ENCODE assay signal across 9 mouse cellular contexts in genomic region chr2:172848193-172848592, GRCm38 (mm10).
DNase-seq lines count a peak whose midpoint lies in the region; ATAC-seq and TF ChIP-seq lines count a peak whose summit lies in the region.
"Had no signal": no experiment of that assay in that cellular context is flagged by ENCODE, and none has a peak within 500 bp of the region (broad histone marks: within the 10 kb centered on the region; RNA-seq: fewer than 3 reads in every experiment).

No protein-coding gene starts in this region.

- no peak for ATAC-seq in forebrain, postnatal 0 days
- no peak for ATAC-seq in forebrain, embryonic 16.5 days
- ATAC-seq in granulocyte monocyte progenitor cell, adult 5-6 weeks (replicated peaks; ENCODE audit: poor library complexity, severe bottlenecking) = peak; percentile 54; the same call in 1 of the 2 replicates
- ATAC-seq in erythroblast, adult 5-6 weeks (replicated peaks; ENCODE audit: low FRiP score, poor library complexity, severe bottlenecking) = no peak

- DNase-seq in forebrain, postnatal 0 days = no peak
- DNase-seq in right cerebral cortex, postnatal 4 days = peak; percentile 32
- no peak for DNase-seq in right cerebral cortex, adult 18-20 months
- DNase-seq in urinary bladder, postnatal 36 days (ENCODE audit: low spot score in 2 of 2) = no peak

- H3K9ac ChIP-seq in forebrain, postnatal 0 days = no peak overlapping the region
- no peak overlapping the region for H3K9ac ChIP-seq in forebrain, embryonic 16.5 days (replicated peaks; ENCODE audit: low read depth, low read length)

- H3K27ac ChIP-seq in forebrain, postnatal 0 days (ENCODE audit: low read depth, low read length) = no peak overlapping the region
- H3K27ac ChIP-seq in forebrain, embryonic 16.5 days (ENCODE audit: low read length) = no peak overlapping the region
- no peak overlapping the region for H3K27ac ChIP-seq in testis, adult 2 months (ENCODE audit: control insufficient read depth, insufficient read depth, low read depth, low read length)

- no peaks in the 10 kb centered on the region for H3K36me3 ChIP-seq in forebrain, postnatal 0 days (ENCODE audit: insufficient read depth)
- no peaks in the 10 kb centered on the region for H3K36me3 ChIP-seq in forebrain, embryonic 16.5 days (ENCODE audit: control insufficient read depth, insufficient read depth)
- no peaks in the 10 kb centered on the region for H3K36me3 ChIP-seq in testis, adult 2 months (ENCODE audit: control insufficient read depth, insufficient read depth, low read length)
- H3K36me3 ChIP-seq: G1E had no signal

- no peak overlapping the region for H3K4me3 ChIP-seq in forebrain, postnatal 0 days (ENCODE audit: low read depth, low read length)
- no peak overlapping the region for H3K4me3 ChIP-seq in forebrain, embryonic 16.5 days (replicated peaks; ENCODE audit: low read length)
- H3K4me3 ChIP-seq in testis, adult 2 months (ENCODE audit: control insufficient read depth, low read depth, low read length) = no peak overlapping the region

- H3K4me2 ChIP-seq in forebrain, postnatal 0 days (ENCODE audit: low read depth) = no peak overlapping the region
- H3K4me2 ChIP-seq in forebrain, embryonic 16.5 days (ENCODE audit: low read length) = no peak overlapping the region

- no peaks in the 10 kb centered on the region for H3K27me3 ChIP-seq in forebrain, postnatal 0 days (ENCODE audit: insufficient read depth, low read length)
- no peaks in the 10 kb centered on the region for H3K27me3 ChIP-seq in forebrain, embryonic 16.5 days (replicated peaks; ENCODE audit: control insufficient read depth, insufficient read depth, low read length)
- no peaks in the 10 kb centered on the region for H3K27me3 ChIP-seq in testis, adult 2 months (ENCODE audit: control insufficient read depth, insufficient read depth, low read length)

- TF ChIP-seq POLR2A in testis, adult 2 months (IDR thresholded peaks at IDR 0.05; ENCODE audit: control insufficient read depth, low read depth, low read length) = no peak

- no peaks in the 10 kb centered on the region for H3K4me1 ChIP-seq in forebrain, postnatal 0 days (ENCODE audit: insufficient read depth)
- H3K4me1 ChIP-seq in forebrain, embryonic 16.5 days (replicated peaks; ENCODE audit: control insufficient read depth, insufficient read depth, low read length) = no peaks in the 10 kb centered on the region
- peaks cover 11% of the 10 kb centered on the region for H3K4me1 ChIP-seq in testis, adult 2 months (ENCODE audit: control insufficient read depth, insufficient read depth, low read length)

- H3K9me3 ChIP-seq in forebrain, postnatal 0 days (ENCODE audit: low read length) = no peaks in the 10 kb centered on the region
- H3K9me3 ChIP-seq in forebrain, embryonic 16.5 days (ENCODE audit: control insufficient read depth, low read length) = no peaks in the 10 kb centered on the region

- WGBS in forebrain, postnatal 0 days = 66% methylated on average over 6 of the region's 6 CpGs
- 62% methylated on average over 6 of the region's 6 CpGs for WGBS in forebrain, embryonic 16.5 days

- peak; percentile 49 for TF ChIP-seq CTCF in forebrain, postnatal 0 days (IDR thresholded peaks at IDR 0.05; ENCODE audit: low read depth)
- peak; percentile 92 for TF ChIP-seq CTCF in testis, adult 2 months (IDR thresholded peaks at IDR 0.05; ENCODE audit: control insufficient read depth, insufficient read depth, insufficient replicate concordance, low read depth, low read length)
